Mouse (Mus musculus) olfactory bulb, adult 2 months (tissue): ENCODE measurements around the gene Olfr65. TPM values are rescaled to one million over a fixed set of nuclear protein-coding genes. Genes with fewer than 3 reads are reported as not detected.

Source experiments
- H3K27ac ChIP-seq: fragments of 200-500 bp; 2 replicates; pipeline ENCODE4 v1.5.1; 2012; ENCODE audit warnings: low read depth, low read length; ENCODE audit not compliant: insufficient read depth
- H3K4me1 ChIP-seq: fragments of 200-500 bp; 2 replicates; pipeline ENCODE4 v1.6.1; 2012; ENCODE audit warnings: low read length; ENCODE audit not compliant: control insufficient read depth, insufficient read depth
- H3K4me3 ChIP-seq: fragments of 200-500 bp; 2 replicates; pipeline ENCODE4 v1.5.1; 2012; ENCODE audit warnings: mild to moderate bottlenecking, low read depth, low read length, moderate library complexity; ENCODE audit not compliant: insufficient read depth
- CTCF ChIP-seq: fragments of 200-500 bp; IDR thresholded peaks from 2 replicates; pipeline ENCODE4 v1.5.1; 2012; ENCODE audit warnings: low read depth, mild to moderate bottlenecking, low read length, moderate library complexity; ENCODE audit not compliant: insufficient read depth
- POLR2A ChIP-seq: fragments of 200-500 bp; IDR thresholded peaks from 2 replicates; pipeline ENCODE4 v1.6.1; 2012; ENCODE audit warnings: mild to moderate bottlenecking, low read depth, low read length, moderate library complexity; ENCODE audit not compliant: insufficient read depth
- WGBS: fragments of 180-500 bp; shearing (Covaris S2); methylation state at CpG from one replicate; pipeline ENCODE4 v1.1.7; 2018; 5-methylcytosine and 5-hydroxymethylcytosine counted together
- polyA plus RNA-seq: library from polyadenylated mRNA; stranded (reverse); fragments of >200 nt; gene quantifications from 2 replicates; pipeline ENCODE4 v1.2.4, GENCODE M21; 2012; ENCODE audit warnings: low replicate concordance; ENCODE audit not compliant: missing spikeins, insufficient read depth, insufficient read length

Olfr65 gene
- not detected in 2 replicates for polyA plus RNA-seq

- 85% methylated on average over 2 of the region's 2 CpGs for WGBS
- Histone ChIP-seq H3K27ac (no peak within 1 kb of the TSS), H3K4me1 (no peaks in the 10 kb centered on the region), H3K4me3 (no peak within 1 kb of the TSS)
- TF ChIP-seq POLR2A (no peak), CTCF (no peak)
These were observed at the start of gene Olfr65 for GRCm38 (mm10) chr7:103903187-103903586. Gene Olfr65, plus strand, starts transcription at chr7:103903487.

- H3K4me3 ChIP-seq: no peak overlapping the region
- WGBS: 59% methylated on average over 1 of the region's 1 CpGs
- H3K4me1 ChIP-seq: no peaks in the 10 kb centered on the region
- TF ChIP-seq CTCF (no peak), POLR2A (no peak)
- no peak overlapping the region for H3K27ac ChIP-seq
These were observed 48.6 kb upstream of the Olfr65 start for GRCm38 (mm10) chr7:103854669-103855068.

- H3K4me1 ChIP-seq: no peaks in the 10 kb centered on the region
- no peak overlapping the region for H3K4me3 ChIP-seq
- TF ChIP-seq CTCF (no peak), POLR2A (no peak)
- WGBS: 74% methylated on average over 2 of the region's 2 CpGs
- H3K27ac ChIP-seq: no peak overlapping the region
These were observed 44.2 kb upstream of the Olfr65 start for GRCm38 (mm10) chr7:103859076-103859475.

- Histone ChIP-seq H3K4me1 (no peaks in the 10 kb centered on the region), H3K27ac (no peak overlapping the region), H3K4me3 (no peak overlapping the region)
- TF ChIP-seq POLR2A (no peak), CTCF (no peak)
- WGBS: 57% methylated on average over 1 of the region's 1 CpGs
These were observed 42.4 kb upstream of the Olfr65 start for GRCm38 (mm10) chr7:103860855-103861254.

- H3K4me3 ChIP-seq: no peak overlapping the region
- TF ChIP-seq CTCF (no peak), POLR2A (no peak)
- no peak overlapping the region for H3K27ac ChIP-seq
- 79% methylated on average over 3 of the region's 3 CpGs for WGBS
- H3K4me1 ChIP-seq: no peaks in the 10 kb centered on the region
These were observed 41.8 kb upstream of the Olfr65 start for GRCm38 (mm10) chr7:103861531-103861930.

- TF ChIP-seq POLR2A (no peak), CTCF (no peak)
- H3K27ac ChIP-seq: no peak overlapping the region
- no peaks in the 10 kb centered on the region for H3K4me1 ChIP-seq
- no peak overlapping the region for H3K4me3 ChIP-seq
These were observed 37.6 kb upstream of the Olfr65 start for GRCm38 (mm10) chr7:103865716-103866115.

GRCm38 (mm10) chr7:103870667-103871066, 32.6 kb upstream of the Olfr65 start:
- no peak for TF ChIP-seq POLR2A
- no peak for TF ChIP-seq CTCF
- no peaks in the 10 kb centered on the region for H3K4me1 ChIP-seq

GRCm38 (mm10) chr7:103873064-103873463, 30.2 kb upstream of the Olfr65 start:
- H3K4me3 ChIP-seq: no peak overlapping the region
- WGBS: 2% methylated on average over 1 of the region's 1 CpGs
- TF ChIP-seq CTCF: no peak
- TF ChIP-seq POLR2A: no peak
- no peaks in the 10 kb centered on the region for H3K4me1 ChIP-seq
- no peak overlapping the region for H3K27ac ChIP-seq

More at GRCm38 (mm10) chr7:103870667-103871066, 32.6 kb upstream of the Olfr65 start:
- Histone ChIP-seq H3K4me3 (no peak overlapping the region), H3K27ac (no peak overlapping the region)

GRCm38 (mm10) chr7:103874451-103874850, 28.8 kb upstream of the Olfr65 start:
- TF ChIP-seq CTCF: no peak
- no peak for TF ChIP-seq POLR2A
- H3K27ac ChIP-seq: no peak overlapping the region
- 52% methylated on average over 5 of the region's 5 CpGs for WGBS
- no peaks in the 10 kb centered on the region for H3K4me1 ChIP-seq
- H3K4me3 ChIP-seq: no peak overlapping the region

GRCm38 (mm10) chr7:103877093-103877492, 26.2 kb upstream of the Olfr65 start:
- TF ChIP-seq POLR2A (no peak), CTCF (no peak)
- Histone ChIP-seq H3K4me1 (no peaks in the 10 kb centered on the region), H3K27ac (no peak overlapping the region), H3K4me3 (no peak overlapping the region)
- WGBS: 89% methylated on average over 2 of the region's 2 CpGs
